Mouse (Mus musculus) spleen, adult 2 months (tissue): Measurements from ENCODE around the gene Hnrnpll.

Source experiments
- CTCF ChIP-seq: fragments of 200-500 bp; IDR thresholded peaks from 2 replicates; pipeline ENCODE4 v1.5.1; 2011; ENCODE audit warnings: mild to moderate bottlenecking, inconsistent platforms; ENCODE audit not compliant: insufficient read depth, insufficient read length, insufficient replicate concordance; ENCODE audit errors: extremely low read depth
- POLR2A ChIP-seq: fragments of 200-500 bp; IDR thresholded peaks from 2 replicates; pipeline ENCODE4 v1.6.1; 2011; ENCODE audit warnings: low read depth, low read length, inconsistent platforms

- TF ChIP-seq CTCF (no peak), POLR2A (no peak)
Measured at GRCm38 (mm10) chr17:80097221-80097620, 35.1 kb upstream of the Hnrnpll start.
